Mouse (Mus musculus): ENCODE measurements around the gene Fcor.

Gene Fcor

DNA sequence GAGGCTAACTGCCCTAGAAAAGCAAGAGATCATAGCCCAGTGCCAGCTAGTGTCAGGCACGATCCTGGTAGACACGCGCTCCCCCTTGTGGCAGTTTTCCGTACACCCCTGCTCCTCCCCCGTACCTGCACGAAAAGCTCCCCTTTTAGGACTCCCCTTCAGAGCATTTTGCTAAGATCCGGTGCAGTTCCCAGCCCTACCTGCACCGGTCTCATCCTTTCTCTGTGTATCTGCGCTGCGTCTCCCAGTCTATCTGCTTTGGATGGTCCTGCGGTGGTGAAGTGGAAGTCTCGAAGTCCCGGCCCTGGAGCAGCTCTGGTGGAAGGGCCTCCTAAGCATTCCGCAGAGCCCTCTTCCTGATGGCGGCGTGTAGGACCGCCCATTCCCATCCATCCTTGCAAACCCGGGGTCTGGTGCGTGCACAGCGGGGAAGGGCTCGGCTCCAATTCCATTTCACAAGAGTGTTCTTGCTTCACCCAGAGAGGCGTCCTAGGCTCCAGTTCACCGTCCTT lies at the start of gene Fcor:
TSS of gene Fcor (minus strand) at position 383 of the 512 bp plus-strand sequence.
- DNase-seq (ENCODE audit: low read depth, low spot score): peak; percentile 82

DNA sequence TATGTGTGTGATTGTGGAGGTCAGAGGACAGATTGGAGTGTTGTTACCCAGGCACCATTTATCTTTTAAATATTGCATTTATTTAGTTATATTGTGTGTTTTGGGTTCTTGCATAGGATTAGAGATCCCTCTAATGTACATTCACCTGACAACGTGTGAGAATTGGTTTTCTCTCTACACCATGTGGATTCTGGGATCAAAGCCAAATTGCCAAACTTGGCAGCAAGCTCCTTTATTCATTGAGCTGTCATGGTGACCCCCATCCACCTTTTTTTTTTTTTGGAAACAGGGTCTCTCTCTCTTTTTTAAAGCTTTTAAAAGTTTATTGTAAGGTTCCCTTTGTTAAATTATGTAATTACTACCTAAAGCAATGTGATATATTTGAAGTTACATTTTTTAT lies 48.9 kb upstream of the Fcor start:
- no peak for DNase-seq (ENCODE audit: low read depth, low spot score)

DNA sequence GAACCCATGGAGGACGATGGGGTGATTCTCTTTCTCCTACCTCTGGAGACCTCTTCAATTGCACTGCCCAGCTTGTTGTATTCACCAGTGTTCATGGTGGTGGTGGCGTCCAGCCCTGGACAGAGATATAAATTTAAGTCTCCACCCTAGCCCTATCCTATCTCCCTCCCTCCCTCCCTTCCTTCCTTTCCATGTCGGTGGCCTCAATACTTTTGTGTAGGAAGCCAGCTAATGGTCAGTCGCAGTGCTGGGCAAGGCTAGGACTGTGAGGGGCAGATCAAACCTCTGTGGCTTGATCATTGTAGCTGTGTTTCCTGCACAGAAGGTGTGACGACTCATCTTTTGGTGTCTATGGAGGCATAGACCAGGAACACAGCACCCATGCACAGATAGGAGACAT lies 48.4 kb upstream of the Fcor start, which contains the start of gene Clec4g:
TSS of gene Clec4g (minus strand) at position 101 of the 400 bp plus-strand sequence.
- DNase-seq (ENCODE audit: low read depth, low spot score): no peak

DNA sequence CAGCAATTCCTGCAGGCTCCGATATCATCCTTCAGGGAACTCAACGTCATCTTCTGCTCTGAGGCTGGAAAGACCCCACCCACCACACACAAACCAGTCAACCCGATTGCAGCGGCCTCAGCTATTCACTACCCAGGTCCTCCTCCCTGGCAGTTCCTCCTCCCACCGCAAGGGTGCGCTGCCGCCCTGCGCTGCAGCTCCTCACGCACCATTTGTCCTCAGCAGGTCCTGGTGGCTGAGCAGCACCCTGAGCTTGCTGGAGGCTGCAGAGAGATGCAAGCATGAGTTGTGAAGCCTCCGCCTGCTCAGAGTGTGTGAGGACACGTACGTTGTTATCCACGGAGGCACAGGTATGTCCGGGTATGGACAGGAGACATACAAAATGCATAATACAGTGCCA lies 46.4 kb upstream of the Fcor start:
- DNase-seq (ENCODE audit: low read depth, low spot score): peak; percentile 54

DNA sequence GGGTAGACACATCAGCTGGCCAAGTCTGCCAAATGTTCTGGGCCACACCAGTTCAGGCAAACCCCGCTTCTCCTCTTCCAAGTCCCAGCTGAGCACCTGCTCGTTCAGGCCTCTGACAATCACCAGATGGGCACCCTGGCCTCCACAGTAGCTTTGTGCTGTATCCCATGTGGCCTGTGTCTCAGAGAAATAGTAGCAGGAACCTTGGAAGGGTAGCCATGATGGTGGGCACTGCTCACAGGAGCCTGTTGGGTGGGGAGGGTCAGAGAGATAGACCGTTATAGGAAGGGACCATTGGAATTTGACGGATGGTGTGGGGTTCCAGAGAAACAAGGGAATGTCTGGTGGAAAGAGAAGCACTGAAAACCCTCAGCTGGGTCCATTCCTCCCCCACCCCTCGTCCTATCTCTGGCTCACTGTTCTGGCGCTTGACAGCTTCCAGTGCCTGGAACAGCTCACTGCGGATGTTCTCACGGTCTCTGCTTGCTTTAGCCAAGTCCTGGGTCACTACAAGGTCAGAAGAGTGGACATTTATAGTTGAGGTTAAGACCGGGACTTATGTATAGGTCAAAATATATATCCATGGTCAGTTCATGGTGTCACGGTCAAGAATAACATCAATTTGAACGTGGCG lies 45.3 kb upstream of the Fcor start:
- no peak for DNase-seq (ENCODE audit: low read depth, low spot score)

DNA sequence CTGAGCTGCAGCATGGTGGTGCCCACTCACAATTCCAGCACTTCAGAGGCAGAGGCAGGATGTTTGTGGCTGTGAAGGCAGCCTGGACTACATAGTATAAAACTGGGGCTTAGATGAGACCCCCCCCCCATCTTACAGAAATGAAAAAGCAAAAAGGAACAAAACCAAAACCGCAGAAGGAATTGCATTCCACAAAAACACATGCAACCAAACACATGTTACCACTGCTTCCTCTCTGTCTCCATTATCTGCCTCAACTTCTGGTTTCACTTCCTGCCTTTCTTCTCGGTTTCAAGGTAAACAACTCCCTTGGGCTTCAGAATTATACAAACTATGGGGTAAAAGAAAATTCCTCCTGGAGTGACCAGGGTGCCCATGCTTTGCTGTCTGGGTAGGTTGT lies 39.5 kb upstream of the Fcor start:
- peak; percentile 12 for DNase-seq (ENCODE audit: low read depth, low spot score)

DNA sequence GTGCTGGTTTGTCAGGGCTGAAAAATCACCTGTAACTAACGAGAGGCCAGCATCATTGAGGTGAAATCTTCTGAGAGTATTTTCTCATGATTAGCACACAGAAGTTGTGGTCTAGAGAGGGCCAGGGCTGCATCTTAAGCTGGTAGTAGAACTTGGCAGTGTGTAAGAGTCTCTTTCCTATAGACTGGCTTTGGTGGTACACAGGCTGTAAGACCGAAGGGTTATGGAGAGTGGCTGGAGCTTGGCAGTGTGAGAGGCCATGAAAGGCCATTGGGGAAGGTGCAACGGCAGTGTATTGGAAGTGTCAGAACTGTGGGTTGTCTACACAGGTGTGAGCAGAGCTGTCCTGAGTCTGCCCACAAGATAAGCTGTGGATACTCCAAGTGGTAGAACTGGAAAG lies 38.1 kb upstream of the Fcor start:
- DNase-seq (ENCODE audit: low read depth, low spot score): no peak

DNA sequence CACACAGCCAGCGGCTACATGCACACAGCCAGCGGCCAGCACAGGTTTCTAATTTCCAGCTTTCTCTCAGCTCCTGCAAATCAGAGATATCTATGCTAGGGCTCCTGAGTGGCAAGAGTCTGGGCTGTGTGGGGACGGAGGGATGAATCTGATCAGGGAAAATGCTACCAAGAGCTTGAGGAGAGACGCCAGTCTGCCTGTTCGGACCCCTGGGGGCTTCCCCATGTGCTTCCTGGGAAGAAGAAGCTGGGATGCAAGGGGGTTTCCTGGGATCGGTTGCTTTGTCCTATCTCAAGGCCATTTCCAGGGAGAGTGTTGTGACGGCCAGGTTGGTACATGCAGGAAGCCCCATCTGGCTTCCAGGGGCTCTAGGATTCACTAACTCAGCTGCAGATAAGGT lies 35.4 kb upstream of the Fcor start:
- DNase-seq (ENCODE audit: low read depth, low spot score): no peak

DNA sequence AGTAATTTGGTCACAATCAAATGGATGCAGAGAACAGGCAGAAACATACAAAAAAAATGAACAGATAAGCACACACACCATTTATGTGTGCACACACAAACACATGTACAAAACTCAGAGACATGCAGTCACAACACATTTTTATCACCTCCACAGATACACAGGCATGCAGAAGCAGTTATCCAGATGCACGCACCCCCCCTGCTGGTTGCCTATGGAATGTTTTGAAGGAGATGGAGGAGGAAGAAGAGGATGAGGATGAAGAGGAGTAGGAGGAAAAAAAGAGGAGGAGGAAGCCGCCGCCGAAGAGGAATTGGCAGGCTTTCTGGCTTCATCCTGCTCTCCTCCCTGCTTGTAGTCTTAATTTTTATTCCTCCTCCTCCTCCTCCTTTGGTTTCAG lies 33.5 kb upstream of the Fcor start:
- DNase-seq (ENCODE audit: low read depth, low spot score): no peak

DNA sequence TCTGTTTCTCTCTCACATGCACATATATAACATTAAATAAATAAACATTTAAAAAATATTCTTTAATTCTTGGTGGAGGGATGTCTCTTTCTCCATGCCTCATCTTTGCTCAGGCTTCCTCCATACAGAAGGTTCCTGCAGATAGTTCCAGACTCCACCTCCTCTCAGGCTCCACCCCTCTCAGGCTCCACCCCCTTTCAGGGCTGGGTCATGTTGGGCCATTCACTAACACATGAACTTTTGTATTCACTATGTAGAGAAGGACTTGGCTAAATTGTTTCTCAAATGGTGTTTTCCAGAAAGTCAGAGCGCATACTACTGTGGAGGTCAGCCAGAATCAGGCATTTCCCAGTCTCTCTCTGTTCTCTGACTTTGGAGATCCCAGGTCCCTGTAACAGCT lies 29.3 kb upstream of the Fcor start:
- DNase-seq (ENCODE audit: low read depth, low spot score): no peak

DNA sequence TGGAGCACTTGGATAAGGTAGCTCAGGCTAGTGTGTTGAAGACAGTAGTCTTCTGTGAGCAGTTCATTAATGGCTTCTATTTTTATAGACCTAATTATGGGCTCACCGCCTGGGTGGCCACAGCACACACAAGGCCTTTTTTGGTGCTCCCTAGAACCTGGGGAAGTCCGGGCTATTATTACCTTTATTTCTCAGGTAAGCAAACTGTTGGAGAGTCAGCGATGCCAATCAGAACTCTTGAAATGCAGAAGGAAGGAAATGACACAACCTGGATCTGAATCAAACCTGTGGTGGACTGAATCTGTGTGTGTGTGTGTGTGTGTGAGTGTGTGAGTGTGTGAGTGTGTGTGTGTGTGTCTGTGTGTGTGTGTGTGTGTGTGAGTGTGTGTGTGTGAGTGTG lies 22.0 kb upstream of the Fcor start, which contains the start of gene Fcer2a:
TSS of gene Fcer2a (minus strand) at position 55 of the 400 bp plus-strand sequence.
- no peak for DNase-seq (ENCODE audit: low read depth, low spot score)

DNA sequence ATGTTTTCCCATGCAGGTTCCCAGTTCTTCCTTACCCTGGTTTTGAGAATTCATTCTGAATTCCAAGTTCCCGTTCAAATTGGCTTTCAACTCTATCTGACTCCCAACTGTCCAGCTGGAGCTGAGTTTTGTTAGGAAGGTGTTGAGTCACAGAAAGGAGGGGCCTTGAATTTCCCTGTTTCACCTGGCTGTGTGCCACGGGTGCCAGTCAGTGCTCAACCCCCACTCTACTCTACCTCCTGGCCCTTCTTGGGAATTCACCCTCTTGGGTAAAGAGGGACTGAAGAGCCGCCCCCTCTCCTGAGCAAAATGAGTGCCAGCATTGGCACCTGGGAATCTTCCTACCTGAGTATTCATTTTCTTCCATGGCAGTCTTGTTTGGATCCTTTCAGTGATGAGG lies 18.6 kb upstream of the Fcor start:
- DNase-seq (ENCODE audit: low read depth, low spot score): no peak

DNA sequence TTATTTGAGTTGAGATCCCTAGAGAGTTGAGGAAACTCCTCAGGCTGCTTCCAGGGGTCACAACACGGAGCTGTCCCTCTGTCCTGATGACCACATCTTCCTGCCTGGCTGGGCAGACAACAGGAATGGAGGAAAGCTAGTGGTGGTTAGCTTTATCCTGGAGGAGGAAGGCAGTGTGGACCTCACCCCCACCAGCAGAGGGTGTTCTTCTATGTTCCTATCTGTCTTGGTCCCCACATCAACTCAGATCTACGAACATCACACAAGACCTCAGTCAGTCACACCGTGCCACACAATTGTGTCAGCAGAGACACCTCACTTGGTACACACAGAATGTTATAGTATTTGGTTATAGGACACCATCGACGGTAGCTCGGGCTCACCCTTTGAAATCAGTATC lies 15.4 kb upstream of the Fcor start:
- DNase-seq (ENCODE audit: low read depth, low spot score): no peak

DNA sequence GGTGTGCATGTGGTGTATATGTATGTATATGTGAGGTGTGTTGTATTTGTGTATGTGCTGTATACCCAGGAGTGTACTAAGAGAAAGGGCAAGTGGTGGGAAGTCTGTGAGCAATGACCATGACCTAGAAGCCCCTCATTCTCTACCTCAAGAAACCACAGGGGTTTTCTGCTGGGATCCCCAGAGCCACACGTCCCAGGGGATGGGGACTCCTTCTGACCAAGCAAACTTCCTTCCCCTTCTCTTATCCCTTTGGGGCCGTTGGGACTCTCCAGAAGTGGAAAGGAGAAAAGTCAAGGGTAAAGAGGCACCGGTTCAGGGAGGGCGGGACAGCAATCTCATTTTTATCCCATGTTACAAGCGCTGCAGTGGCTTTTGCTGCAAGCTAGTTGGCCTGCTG lies 13.3 kb upstream of the Fcor start:
- DNase-seq (ENCODE audit: low read depth, low spot score): no peak

DNA sequence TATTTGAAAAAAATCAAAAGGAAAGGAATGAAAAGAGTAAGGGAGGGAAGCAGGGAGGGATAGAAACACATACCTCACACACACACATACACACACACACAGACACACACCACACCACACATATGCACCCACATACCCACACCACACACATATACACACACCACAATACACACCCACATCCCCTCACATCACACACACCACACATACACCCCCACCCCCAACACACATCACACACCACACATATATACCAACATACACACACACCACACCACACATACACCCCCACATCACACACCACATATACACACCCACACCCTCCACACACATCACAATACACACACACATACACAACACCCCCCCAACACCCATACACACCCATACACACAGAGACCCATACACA lies 12.4 kb upstream of the Fcor start:
- no peak for DNase-seq (ENCODE audit: low read depth, low spot score)

DNA sequence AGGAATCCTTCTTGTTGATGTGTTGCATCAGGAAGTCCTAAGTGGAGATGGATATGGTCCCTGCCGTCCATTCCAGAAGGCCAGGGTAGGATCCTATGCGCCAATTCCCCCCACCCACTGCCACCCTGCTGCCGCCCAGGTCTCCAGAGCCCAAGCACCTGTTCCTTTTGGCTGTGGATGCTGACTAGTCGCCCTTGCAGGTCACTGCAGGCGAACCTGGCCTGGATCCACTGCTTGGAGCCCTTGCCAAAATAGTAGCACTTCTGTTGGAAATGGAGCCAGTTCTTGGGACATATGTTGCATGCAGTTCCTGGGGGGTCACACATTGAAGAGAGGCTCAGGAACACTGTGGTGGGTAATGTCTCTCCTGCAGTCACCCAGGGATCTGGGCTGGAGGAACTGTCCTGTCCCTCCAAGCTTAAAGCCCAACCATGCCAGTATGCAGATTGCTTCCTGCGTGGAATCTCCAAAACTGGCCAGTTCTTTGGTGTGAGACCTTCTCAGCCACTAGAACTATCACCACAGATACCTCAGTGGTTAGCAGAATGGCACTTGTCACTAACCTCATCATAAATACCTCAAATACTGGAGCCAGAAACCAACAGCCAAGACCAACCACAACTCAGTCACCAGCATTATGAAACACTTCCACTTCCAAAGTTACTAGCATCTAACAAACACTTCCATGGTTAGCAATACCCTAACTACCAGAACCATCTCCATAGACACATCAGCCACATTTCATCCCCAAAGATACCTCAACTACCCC lies 11.4 kb upstream of the Fcor start:
- no peak for DNase-seq (ENCODE audit: low read depth, low spot score)

DNA sequence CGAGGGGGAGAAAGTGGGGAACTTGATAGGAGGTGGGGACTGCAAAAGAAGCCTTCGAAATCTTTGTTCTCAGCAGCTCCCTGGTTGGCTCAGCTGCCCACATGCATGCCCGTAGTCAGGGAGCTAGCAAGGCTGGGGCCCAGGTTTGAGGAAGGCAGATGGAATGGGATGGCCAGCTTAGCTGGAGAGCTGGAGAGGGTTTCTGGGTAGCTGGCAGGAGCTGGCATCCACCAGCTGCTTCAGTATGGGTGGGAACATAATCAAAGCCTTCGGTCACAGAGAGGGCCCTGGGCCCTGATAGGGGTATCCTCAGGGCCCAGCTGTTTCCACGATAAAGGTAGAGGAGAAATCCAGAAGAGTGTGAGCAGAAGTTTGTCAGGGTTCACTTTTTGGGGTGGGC lies 10.3 kb upstream of the Fcor start:
- DNase-seq (ENCODE audit: low read depth, low spot score): no peak

DNA sequence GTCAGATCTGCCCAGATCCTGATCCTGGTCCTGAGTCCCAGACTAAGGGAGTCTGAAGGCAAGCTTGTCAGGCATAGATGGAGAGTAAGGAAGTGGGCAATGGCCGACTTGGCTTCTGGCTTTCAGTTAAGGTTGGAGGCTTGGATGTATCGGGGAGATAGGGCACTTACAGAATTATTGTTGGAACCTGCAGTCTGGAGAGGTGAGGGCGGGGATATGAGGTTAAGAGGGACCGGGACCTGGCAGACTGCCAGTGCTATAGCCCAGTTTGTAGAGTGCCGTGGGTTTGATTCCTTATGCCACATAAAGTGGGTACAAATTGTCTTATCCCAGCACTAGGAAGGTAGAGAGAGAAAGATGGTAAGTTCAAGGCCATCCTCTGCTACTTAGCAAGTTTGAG lies 7.5 kb upstream of the Fcor start:
- DNase-seq (ENCODE audit: low read depth, low spot score): no peak

DNA sequence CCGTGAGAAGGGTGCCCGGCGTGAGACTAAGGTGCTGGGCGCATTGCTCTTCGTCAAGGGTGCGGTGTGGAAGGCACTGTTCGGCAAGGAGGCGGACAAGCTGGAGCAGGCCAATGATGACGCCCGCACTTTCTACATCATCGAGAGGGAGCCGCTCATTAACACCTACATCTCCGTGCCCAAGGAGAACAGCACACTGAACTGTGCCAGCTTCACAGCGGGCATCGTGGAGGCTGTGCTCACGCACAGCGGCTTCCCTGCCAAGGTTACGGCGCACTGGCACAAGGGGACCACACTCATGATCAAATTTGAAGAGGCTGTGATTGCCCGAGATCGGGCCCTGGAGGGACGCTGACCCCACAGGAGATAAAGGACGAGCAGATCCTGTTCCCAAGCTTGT lies 7.1 kb upstream of the Fcor start:
- DNase-seq (ENCODE audit: low read depth, low spot score): no peak

DNA sequence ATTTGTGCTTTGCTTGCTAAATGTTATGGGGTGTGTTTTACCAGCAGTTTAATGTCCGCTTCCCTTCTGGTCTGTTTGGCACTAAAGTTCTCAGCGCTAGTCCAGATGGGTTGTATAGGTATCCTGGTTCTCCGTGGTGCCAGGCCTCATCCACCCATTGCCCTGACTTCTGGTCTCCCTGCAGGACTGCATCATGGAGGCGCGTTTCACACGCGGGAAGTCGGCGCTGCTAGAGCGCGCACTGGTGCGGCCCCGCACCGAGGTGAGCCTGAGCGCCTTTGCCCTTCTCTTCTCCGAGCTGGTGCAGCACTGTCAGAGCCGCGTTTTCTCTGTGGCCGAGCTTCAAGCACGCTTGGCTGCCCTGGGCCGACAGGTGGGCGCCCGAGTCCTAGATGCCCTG lies 6.7 kb upstream of the Fcor start:
- no peak for DNase-seq (ENCODE audit: low read depth, low spot score)

DNA sequence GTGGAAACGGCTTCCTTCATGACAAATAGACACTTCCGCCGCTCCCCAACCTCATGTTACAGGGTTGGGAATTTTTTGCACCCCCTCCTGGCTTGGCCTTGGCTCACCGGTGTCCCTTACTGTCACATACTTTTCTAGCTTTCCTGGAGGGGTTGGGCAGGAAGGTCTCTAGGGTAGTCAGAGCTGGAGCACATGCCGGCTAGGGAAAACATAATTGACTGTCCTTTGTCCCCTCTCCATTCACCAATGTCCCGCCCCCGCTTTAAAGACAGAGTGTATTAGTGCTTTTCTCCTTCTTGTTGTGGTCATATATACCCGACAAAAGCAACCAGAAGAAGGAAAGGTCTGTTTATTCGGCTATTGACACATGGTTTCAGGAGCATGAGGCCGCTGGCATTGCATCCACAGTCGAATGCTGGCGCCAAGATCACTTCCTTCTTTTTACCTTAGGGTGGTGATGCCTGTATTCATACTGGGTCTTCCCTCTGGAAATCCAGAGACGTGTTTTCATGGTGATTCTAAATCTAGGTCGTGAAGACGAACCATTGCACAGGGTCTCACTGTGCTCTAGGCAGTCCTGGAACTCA lies 4.9 kb upstream of the Fcor start:
- no peak for DNase-seq (ENCODE audit: low read depth, low spot score)

DNA sequence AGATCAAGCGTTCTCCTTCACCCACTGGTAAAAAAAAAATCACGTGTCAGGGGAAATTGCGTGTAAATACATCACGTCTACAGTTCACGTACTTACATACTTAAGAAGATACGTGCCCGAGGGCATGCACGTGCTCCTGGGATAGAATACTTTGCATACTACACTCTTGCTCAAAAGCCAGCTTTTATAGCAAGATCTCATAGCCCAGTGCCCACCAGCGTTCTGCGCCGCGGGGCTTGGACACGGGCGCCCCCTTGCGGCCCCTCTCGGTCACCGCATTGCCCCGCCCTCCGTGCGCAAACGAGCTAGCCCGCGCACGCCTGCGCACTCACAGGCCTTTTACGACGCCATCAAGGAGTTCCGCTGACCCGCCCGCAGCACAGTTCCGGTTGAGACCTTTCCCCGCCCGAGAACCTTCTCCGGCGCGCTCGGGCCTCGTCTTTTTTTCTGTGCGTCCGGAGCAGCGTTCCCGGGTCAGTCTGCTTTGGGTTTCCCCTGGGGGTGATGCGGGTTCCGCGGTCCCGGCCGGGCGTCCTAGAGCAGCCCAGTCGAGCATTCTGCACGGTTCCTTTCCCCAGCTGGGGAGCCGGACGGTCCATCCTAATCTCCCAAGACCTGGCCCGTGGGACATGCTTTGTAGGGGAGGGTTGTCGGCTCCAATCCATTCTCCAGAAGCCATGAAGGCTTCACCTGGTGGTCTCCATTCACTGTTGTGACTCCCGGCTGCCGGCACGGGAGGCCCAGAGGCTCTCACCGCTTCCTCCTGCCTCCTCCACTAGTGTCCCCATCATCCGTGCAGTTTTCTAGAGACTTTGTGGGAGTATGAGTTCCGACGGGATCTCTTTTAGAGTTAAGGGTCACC lies 4.2 kb upstream of the Fcor start, which contains the start of gene Trappc5:
TSS of gene Trappc5 (plus strand) at position 169 of the 862 bp plus-strand sequence.
- peak; percentile 94 for DNase-seq (ENCODE audit: low read depth, low spot score)
